Mouse (Mus musculus) fat pad, adult 2 months (tissue): ENCODE results near the gene Pus10.

Experiments
- DNase-seq: peaks from one replicate; pipeline ENCODE4 v3.0.0-alpha.2; 2011; ENCODE audit warnings: low read depth, low spot score; ENCODE audit errors: extremely low read depth

The Pus10 gene

GRCm38 (mm10) chr11:23693286-23693685, 27.8 kb downstream of the Pus10 start:
- no peak for DNase-seq

GRCm38 (mm10) chr11:23695847-23696246, 30.4 kb downstream of the Pus10 start:
- no peak for DNase-seq

GRCm38 (mm10) chr11:23698526-23698925, 33.1 kb downstream of the Pus10 start:
- no peak for DNase-seq

- DNase-seq, result no peak
These were observed 34.1 kb downstream of the Pus10 start for GRCm38 (mm10) chr11:23699414-23700095.

- DNase-seq, result no peak
These were observed 36.4 kb downstream of the Pus10 start for GRCm38 (mm10) chr11:23701831-23702230.

GRCm38 (mm10) chr11:23704604-23705294, 39.3 kb downstream of the Pus10 start:
- no peak for DNase-seq

- DNase-seq, result no peak
These were observed 46.8 kb downstream of the Pus10 start for GRCm38 (mm10) chr11:23712299-23712698.

- DNase-seq, result no peak
These were observed 53.4 kb downstream of the Pus10 start for GRCm38 (mm10) chr11:23718856-23719255.

GRCm38 (mm10) chr11:23719825-23720224, 54.4 kb downstream of the Pus10 start:
- DNase-seq, result no peak

GRCm38 (mm10) chr11:23722326-23722725, 56.9 kb downstream of the Pus10 start:
- DNase-seq, result no peak

GRCm38 (mm10) chr11:23725850-23726249, 60.4 kb downstream of the Pus10 start:
- peak; percentile 68 for DNase-seq

- DNase-seq, result no peak
These were observed 61.0 kb downstream of the Pus10 start for GRCm38 (mm10) chr11:23726441-23726840.

GRCm38 (mm10) chr11:23728186-23728585, 62.7 kb downstream of the Pus10 start:
- DNase-seq, result no peak

- no peak for DNase-seq
These were observed 64.6 kb downstream of the Pus10 start for GRCm38 (mm10) chr11:23730120-23730519.

- DNase-seq, result no peak
These were observed 67.4 kb downstream of the Pus10 start for GRCm38 (mm10) chr11:23732840-23733239.

GRCm38 (mm10) chr11:23734749-23735286, 69.3 kb downstream of the Pus10 start:
- no peak for DNase-seq

- DNase-seq, result no peak
These were observed 70.5 kb downstream of the Pus10 start for GRCm38 (mm10) chr11:23735820-23736470.

- DNase-seq, result no peak
These were observed 75.4 kb downstream of the Pus10 start for GRCm38 (mm10) chr11:23740895-23741294.

GRCm38 (mm10) chr11:23741386-23741785, 75.9 kb downstream of the Pus10 start:
- DNase-seq, result no peak

GRCm38 (mm10) chr11:23744352-23744751, 78.9 kb downstream of the Pus10 start:
- DNase-seq, result no peak

- DNase-seq, result peak; percentile 39
These were observed 80.6 kb downstream of the Pus10 start for GRCm38 (mm10) chr11:23746102-23746501.
